Mouse (Mus musculus): ENCODE data around the gene Gm13941. TPM values are rescaled to one million over a fixed set of nuclear protein-coding genes. Genes with fewer than 3 reads are reported as not detected.

The Gm13941 gene
- polyA plus RNA-seq (2012; rRNA removed): not detected in 2 replicates

DNA sequence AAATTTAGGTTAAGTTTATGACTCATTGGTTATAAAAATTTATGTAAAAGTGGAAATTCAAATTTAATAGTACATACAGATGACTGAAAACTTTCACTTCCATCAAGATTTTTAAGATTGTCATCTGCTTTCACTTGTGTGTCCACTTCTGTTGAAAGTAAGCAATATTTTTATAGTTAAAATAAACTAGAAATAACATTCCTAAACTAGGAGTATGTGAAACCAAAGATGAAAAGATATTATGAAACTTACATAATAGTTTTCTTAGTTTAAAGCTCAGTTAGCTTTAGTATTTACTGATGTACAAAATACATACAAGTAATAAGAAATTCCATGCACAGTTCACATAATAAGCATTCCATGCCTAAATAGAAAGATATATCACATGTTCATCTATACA lies at the start of gene Gm13941:
Gene Gm13941 (minus strand): TSS at position 101 of the 400 bp plus-strand sequence.
- TF ChIP-seq POLR2A (IDR thresholded peaks at IDR 0.05; ENCODE audit: borderline replicate concordance, extremely low read depth, insufficient read depth, insufficient read length, poor library complexity, severe bottlenecking): no peak
- TF ChIP-seq CTCF (IDR thresholded peaks at IDR 0.05; ENCODE audit: borderline replicate concordance, extremely low read depth, insufficient read depth, insufficient read length): no peak
- DNase-seq (ENCODE audit: low read depth): no peak

DNA sequence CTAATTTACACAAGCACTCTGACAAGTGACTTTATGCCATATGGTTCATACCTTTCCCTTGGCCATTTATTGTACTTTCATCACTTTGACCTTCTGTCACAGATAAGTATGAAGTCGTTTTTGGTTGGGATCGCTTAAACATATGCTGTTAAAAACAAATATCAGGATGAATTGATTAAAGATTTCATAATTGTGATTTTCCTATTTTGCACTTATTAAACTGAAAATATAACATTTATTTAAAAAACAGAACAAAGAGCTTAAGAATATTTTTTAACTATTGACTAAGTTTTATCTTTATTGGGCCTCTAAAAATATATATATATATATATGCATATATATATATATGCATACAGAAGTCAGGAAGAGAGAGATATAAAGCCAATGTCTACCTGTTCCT lies 47.1 kb upstream of the Gm13941 start, which contains the start of gene Gm15130:
Gene Gm15130 (minus strand): TSS at position 101 of the 400 bp plus-strand sequence.
- no peak for TF ChIP-seq POLR2A (IDR thresholded peaks at IDR 0.05; ENCODE audit: borderline replicate concordance, extremely low read depth, insufficient read depth, insufficient read length, poor library complexity, severe bottlenecking)
- no peak for TF ChIP-seq CTCF (IDR thresholded peaks at IDR 0.05; ENCODE audit: borderline replicate concordance, extremely low read depth, insufficient read depth, insufficient read length)
- no peak for DNase-seq (ENCODE audit: low read depth)

DNA sequence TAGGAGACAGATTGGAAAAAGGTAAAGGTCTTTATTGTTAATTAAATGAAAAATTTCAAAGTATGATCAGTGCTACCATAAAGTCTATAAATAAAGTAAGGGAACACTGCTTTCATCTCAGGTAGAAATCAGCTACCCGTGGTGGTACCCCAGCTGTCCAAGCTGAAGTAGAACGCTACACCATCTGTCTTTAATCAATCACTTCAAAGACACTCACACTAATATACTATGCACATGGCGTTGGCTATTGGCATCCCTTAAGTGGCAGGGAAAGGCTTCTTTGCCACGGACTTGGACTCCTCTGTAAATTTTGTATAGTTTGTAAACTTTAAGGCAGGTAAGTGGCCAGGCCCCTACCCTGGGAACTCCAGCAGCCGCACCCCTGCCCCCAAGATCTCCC lies 30.0 kb upstream of the Gm13941 start:
- TF ChIP-seq POLR2A (IDR thresholded peaks at IDR 0.05; ENCODE audit: borderline replicate concordance, extremely low read depth, insufficient read depth, insufficient read length, poor library complexity, severe bottlenecking) (no peak), CTCF (IDR thresholded peaks at IDR 0.05; ENCODE audit: borderline replicate concordance, extremely low read depth, insufficient read depth, insufficient read length) (no peak)
- no peak for DNase-seq (ENCODE audit: low read depth)

DNA sequence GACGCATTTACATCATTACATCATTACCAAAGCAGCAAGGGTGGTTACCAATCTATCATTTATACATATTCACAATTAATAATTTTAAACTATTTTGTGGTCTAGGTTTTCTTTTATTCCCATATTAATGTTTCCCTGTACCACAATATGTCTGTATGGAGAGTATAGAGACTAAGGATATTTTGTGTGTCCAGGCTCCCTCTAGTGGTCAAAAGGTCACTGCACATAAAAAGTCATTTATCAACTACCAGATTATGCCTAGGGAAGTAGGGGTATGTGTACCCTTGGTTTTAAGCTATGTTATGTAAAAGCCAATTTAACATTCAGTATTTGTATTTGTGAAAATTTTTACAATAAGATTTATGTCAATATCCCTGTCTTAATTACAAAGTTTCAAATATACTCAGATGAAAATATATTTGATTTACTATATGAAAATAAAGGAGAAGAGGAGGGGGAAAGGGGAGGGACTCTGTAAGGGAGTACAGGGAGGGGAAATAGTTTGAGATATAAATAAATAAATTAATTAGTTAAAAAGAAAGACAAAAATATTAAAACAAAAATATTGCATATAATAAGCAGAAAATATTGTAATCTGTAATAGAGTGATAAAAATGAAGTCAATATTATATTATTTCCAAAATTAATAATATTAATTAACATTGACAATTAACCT lies 47.1 kb downstream of the Gm13941 start:
- TF ChIP-seq POLR2A (IDR thresholded peaks at IDR 0.05; ENCODE audit: borderline replicate concordance, extremely low read depth, insufficient read depth, insufficient read length, poor library complexity, severe bottlenecking): no peak
- peak; percentile 21; the same call in 1 of the 2 replicates for TF ChIP-seq CTCF (IDR thresholded peaks at IDR 0.05; ENCODE audit: borderline replicate concordance, extremely low read depth, insufficient read depth, insufficient read length)
- DNase-seq (ENCODE audit: low read depth): peak; percentile 78

Other genes starting within 250 kb of the Gm13941 start
- gene Ano3, start 155.1 kb downstream of the Gm13941 start, polyA plus RNA-seq (2012; rRNA removed): 0.77 and 0.83 TPM in 2 replicates
- not detected in 2 replicates for gene Gm15130, start 47.0 kb upstream of the Gm13941 start, polyA plus RNA-seq (2012; rRNA removed)
- not detected in 2 replicates for gene 4930430A15Rik, start 123.6 kb upstream of the Gm13941 start, polyA plus RNA-seq (2012; rRNA removed)
- gene Olfr1275, start 129.3 kb upstream of the Gm13941 start, polyA plus RNA-seq (2012; rRNA removed): not detected in 2 replicates
- gene Olfr1276, start 148.5 kb upstream of the Gm13941 start, polyA plus RNA-seq (2012; rRNA removed): not detected in 2 replicates
- gene Olfr1277, start 168.1 kb upstream of the Gm13941 start, polyA plus RNA-seq (2012; rRNA removed): not detected in 2 replicates
- gene Olfr1278, start 184.2 kb upstream of the Gm13941 start, polyA plus RNA-seq (2012; rRNA removed): not detected in 2 replicates
- gene Olfr1279, start 194.7 kb upstream of the Gm13941 start, polyA plus RNA-seq (2012; rRNA removed): not detected in 2 replicates
- gene Olfr1280, start 208.0 kb upstream of the Gm13941 start, polyA plus RNA-seq (2012; rRNA removed): not detected in 2 replicates
- not detected in 2 replicates for gene Olfr1281, start 220.5 kb upstream of the Gm13941 start, polyA plus RNA-seq (2012; rRNA removed)
- not detected in 2 replicates for gene Olfr1282, start 230.1 kb upstream of the Gm13941 start, polyA plus RNA-seq (2012; rRNA removed)

Data from brain, embryonic 14.5 days (tissue).